Mouse (Mus musculus): Measurements from ENCODE around the gene Psph. TPM values are rescaled to one million over a fixed set of nuclear protein-coding genes. Genes with fewer than 3 reads are reported as not detected.

The Psph gene
- total and polyA plus RNA-seq, 3 experiments: 54.8 to 170 (median 148) TPM

- TF ChIP-seq SMC3 (IDR thresholded peaks at IDR 0.05; ENCODE audit: low read depth, low read length) (peak; percentile 68), MAFK (IDR thresholded peaks at IDR 0.05; ENCODE audit: borderline replicate concordance, low read depth, low read length) (no peak), MXI1 (IDR thresholded peaks at IDR 0.05; ENCODE audit: low read depth, low read length) (no peak), ZC3H11A (IDR thresholded peaks at IDR 0.05; ENCODE audit: low read depth, low read length) (peak; percentile 61), GABPA (IDR thresholded peaks at IDR 0.05; ENCODE audit: low read depth, low read length) (no peak), GATA1 (IDR thresholded peaks at IDR 0.05; ENCODE audit: low read depth, low read length) (0 out of 2 replicates have a peak, but pooled peaks have one; percentile 8), RAD21 (IDR thresholded peaks at IDR 0.05; ENCODE audit: low read depth, low read length) (peak; percentile 75)
Measured at GRCm38 (mm10) chr5:129782211-129782610, 5.0 kb downstream of the Psph start (continued).

- no peak overlapping the region for H3K9ac ChIP-seq (ENCODE audit: control insufficient read depth, low read depth, low read length, poor library complexity, severe bottlenecking)
- H3K27ac ChIP-seq (ENCODE audit: control insufficient read depth, low read depth, low read length): no peak overlapping the region
- H3K36me3 ChIP-seq (ENCODE audit: control insufficient read depth in 1 of 2, insufficient read depth in 2 of 2, low read length in 2 of 2): peaks cover 0 to 8% of the 10 kb centered on the region in 2 experiments; a peak in 2 of 4 replicates
- peaks cover 15% of the 10 kb centered on the region for H3K79me2 ChIP-seq (ENCODE audit: control insufficient read depth, insufficient read depth, low read length, poor library complexity)
- H3K4me1 ChIP-seq (ENCODE audit: control insufficient read depth in 1 of 2, insufficient read depth in 2 of 2, low read length in 2 of 2): peaks cover 0 to 2% of the 10 kb centered on the region in 2 experiments; a peak in 2 of 4 replicates
- DNase-seq (ENCODE audit: low read depth, low spot score): peak; percentile 42
- no peak overlapping the region for H3K4me3 ChIP-seq (ENCODE audit: control insufficient read depth in 1 of 2, insufficient read depth in 1 of 2, low read depth in 2 of 2, low read length in 2 of 2)
- TF ChIP-seq ZMIZ1 (IDR thresholded peaks at IDR 0.05; ENCODE audit: low read depth, low read length) (no peak), CTCF (IDR thresholded peaks at IDR 0.05 in 2 of 3, conservative IDR thresholded peaks at IDR 0.05 in 1 of 3; ENCODE audit: control insufficient read depth in 1 of 3, insufficient read depth in 1 of 3, low read depth in 2 of 3, low read length in 3 of 3, poor library complexity in 1 of 3, severe bottlenecking in 1 of 3) (peak in 2 of 3 experiments; percentile 13 to 26; a peak in 3 of 6 replicates)
- no peaks in the 10 kb centered on the region for H3K9me3 ChIP-seq (replicated peaks; ENCODE audit: insufficient read depth, low read length)
- H3K27me3 ChIP-seq (ENCODE audit: control insufficient read depth in 1 of 2, insufficient read depth in 2 of 2, low read length in 2 of 2): no peaks in the 10 kb centered on the region
Measured at GRCm38 (mm10) chr5:129780131-129780530, 7.1 kb downstream of the Psph start.

GRCm38 (mm10) chr5:129778996-129779716, 8.1 kb downstream of the Psph start:
- Histone ChIP-seq H3K9me3 (replicated peaks; ENCODE audit: insufficient read depth, low read length) (no peaks in the 10 kb centered on the region), H3K79me2 (ENCODE audit: control insufficient read depth, insufficient read depth, low read length, poor library complexity) (peaks cover 15% of the 10 kb centered on the region), H3K27ac (ENCODE audit: control insufficient read depth, low read depth, low read length) (peak overlapping the region; percentile 51), H3K27me3 (ENCODE audit: control insufficient read depth in 1 of 2, insufficient read depth in 2 of 2, low read length in 2 of 2) (no peaks in the 10 kb centered on the region), H3K9ac (ENCODE audit: control insufficient read depth, low read depth, low read length, poor library complexity, severe bottlenecking) (peak overlapping the region; percentile 83), H3K4me1 (ENCODE audit: control insufficient read depth in 1 of 2, insufficient read depth in 2 of 2, low read length in 2 of 2) (peaks cover 0 to 2% of the 10 kb centered on the region in 2 experiments; a peak in 2 of 4 replicates), H3K36me3 (ENCODE audit: control insufficient read depth in 1 of 2, insufficient read depth in 2 of 2, low read length in 2 of 2) (peaks cover 0 to 8% of the 10 kb centered on the region in 2 experiments; a peak in 2 of 4 replicates), H3K4me3 (ENCODE audit: control insufficient read depth in 1 of 2, insufficient read depth in 1 of 2, low read depth in 2 of 2, low read length in 2 of 2) (peak overlapping the region; percentile 87 to 96)
- peak; percentile 86 for DNase-seq (ENCODE audit: low read depth, low spot score)
- no peak for TF ChIP-seq MAFK (IDR thresholded peaks at IDR 0.05; ENCODE audit: borderline replicate concordance, low read depth, low read length)
- peak; percentile 57 to 89; a peak in 2 of 4 replicates for TF ChIP-seq POLR2A (IDR thresholded peaks at IDR 0.05; ENCODE audit: control insufficient read depth in 1 of 2, insufficient read depth in 1 of 2, low read depth in 1 of 2, low read length in 2 of 2, poor library complexity in 1 of 2)
- TF ChIP-seq ETS1 (IDR thresholded peaks at IDR 0.05; ENCODE audit: low read depth, low read length): no peak
- TF ChIP-seq NRF1 (IDR thresholded peaks at IDR 0.05; ENCODE audit: insufficient read depth, low read depth, low read length, poor library complexity, severe bottlenecking): no peak
- TF ChIP-seq MEF2A (IDR thresholded peaks at IDR 0.05; ENCODE audit: extremely low read depth, insufficient replicate concordance, low read depth, low read length, poor library complexity, severe bottlenecking): no peak
- no peak for TF ChIP-seq USF2 (IDR thresholded peaks at IDR 0.05; ENCODE audit: borderline replicate concordance in 1 of 2, insufficient read depth in 1 of 2, low read depth in 1 of 2, low read length in 2 of 2)
- TF ChIP-seq ZC3H11A (IDR thresholded peaks at IDR 0.05; ENCODE audit: low read depth, low read length): no peak
- no peak for TF ChIP-seq TAL1 (IDR thresholded peaks at IDR 0.05; ENCODE audit: low read length)
- TF ChIP-seq EP300 (IDR thresholded peaks at IDR 0.05; ENCODE audit: low read depth in 1 of 2, low read length in 2 of 2): no peak
- TF ChIP-seq ZMIZ1 (IDR thresholded peaks at IDR 0.05; ENCODE audit: low read depth, low read length): peak; percentile 90
- TF ChIP-seq TCF12 (IDR thresholded peaks at IDR 0.05; ENCODE audit: low read depth, low read length): peak; percentile 51
- no peak for TF ChIP-seq CHD2 (IDR thresholded peaks at IDR 0.05; ENCODE audit: low read length)
- TF ChIP-seq CTCF (IDR thresholded peaks at IDR 0.05 in 2 of 3, conservative IDR thresholded peaks at IDR 0.05 in 1 of 3; ENCODE audit: control insufficient read depth in 1 of 3, insufficient read depth in 1 of 3, low read depth in 2 of 3, low read length in 3 of 3, poor library complexity in 1 of 3, severe bottlenecking in 1 of 3): no peak
- TF ChIP-seq ZKSCAN1 (IDR thresholded peaks at IDR 0.05; ENCODE audit: low read depth, low read length): no peak
- no peak for TF ChIP-seq POLR2AphosphoS5 (IDR thresholded peaks at IDR 0.05; ENCODE audit: borderline replicate concordance, low read depth, low read length)
- no peak for TF ChIP-seq HCFC1 (IDR thresholded peaks at IDR 0.05; ENCODE audit: low read depth, low read length)
- no peak for TF ChIP-seq RCOR1 (IDR thresholded peaks at IDR 0.05; ENCODE audit: low read depth, low read length)
- TF ChIP-seq MYB (IDR thresholded peaks at IDR 0.05; ENCODE audit: low read depth, low read length): no peak
- TF ChIP-seq ELF1 (IDR thresholded peaks at IDR 0.05; ENCODE audit: low read depth, low read length): no peak
- TF ChIP-seq RAD21 (IDR thresholded peaks at IDR 0.05; ENCODE audit: low read depth, low read length): no peak
- TF ChIP-seq MAZ (IDR thresholded peaks at IDR 0.05; ENCODE audit: low read depth, low read length): no peak
- TF ChIP-seq JUND (IDR thresholded peaks at IDR 0.05; ENCODE audit: low read depth, low read length): no peak

All from MEL (cell line).